Mouse (Mus musculus): ENCODE measurements around the gene Pelp1. TPM values are rescaled to one million over a fixed set of nuclear protein-coding genes. Genes with fewer than 3 reads are reported as not detected.

Pelp1 gene
- total RNA-seq, 1 experiment, result 77.5 TPM

DNA sequence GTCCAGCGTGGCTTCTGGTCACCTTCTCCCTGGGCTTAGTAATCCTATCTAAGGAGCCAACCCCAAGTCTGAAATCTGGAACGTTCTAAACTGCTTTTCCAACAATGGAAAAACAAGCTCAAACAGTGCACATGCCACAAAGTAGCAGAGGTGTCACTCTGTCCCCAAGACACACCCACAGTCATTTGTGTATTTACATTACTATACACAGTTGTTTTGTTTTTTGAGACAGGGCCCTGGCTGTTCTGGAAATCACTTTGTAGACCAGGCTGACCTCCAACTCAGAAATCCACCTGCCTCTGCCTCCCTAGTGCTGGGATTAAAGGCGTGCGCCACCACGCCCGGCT lies 439 bp upstream of the Pelp1 start:
- Histone ChIP-seq H3K4me3 (ENCODE audit: insufficient read depth in 1 of 2, low read depth in 1 of 2, low read length in 2 of 2, poor library complexity in 1 of 2, severe bottlenecking in 1 of 2) (0 out of 4 replicates have a peak overlapping the region, but pooled peaks of 1 of the 2 experiments have one; percentile 5), H3K4me1 (ENCODE audit: control insufficient read depth in 2 of 2, insufficient read depth in 2 of 2, low read length in 2 of 2, poor library complexity in 1 of 2) (peaks cover 3 to 9% of the 10 kb centered on the region in 2 experiments; a peak in 2 of 4 replicates), H3K9ac (ENCODE audit: insufficient read depth, low read depth, low read length, poor library complexity, severe bottlenecking) (peak overlapping the region; percentile 50; the same call in 1 of the 2 replicates), H3K36me3 (ENCODE audit: control insufficient read depth, insufficient read depth, low read length, poor library complexity, severe bottlenecking) (peaks cover 20% of the 10 kb centered on the region), H3K27ac (ENCODE audit: insufficient read depth, low read depth, low read length, poor library complexity, severe bottlenecking) (peak overlapping the region; percentile 68), H3K9me3 (ENCODE audit: control insufficient read depth, insufficient read depth, low read depth, low read length) (no peaks in the 10 kb centered on the region)
- DNase-seq (ENCODE audit: low read depth, low spot score), result no peak
- in situ Hi-C loops (cut with MboI; ENCODE audit: low sequenced_read_pairs in 2 of 2, unreplicated experiment in 2 of 2), result no loop called here
- no peak for TF ChIP-seq MAFK (IDR thresholded peaks at IDR 0.05; ENCODE audit: insufficient read depth, low read depth, low read length)

DNA sequence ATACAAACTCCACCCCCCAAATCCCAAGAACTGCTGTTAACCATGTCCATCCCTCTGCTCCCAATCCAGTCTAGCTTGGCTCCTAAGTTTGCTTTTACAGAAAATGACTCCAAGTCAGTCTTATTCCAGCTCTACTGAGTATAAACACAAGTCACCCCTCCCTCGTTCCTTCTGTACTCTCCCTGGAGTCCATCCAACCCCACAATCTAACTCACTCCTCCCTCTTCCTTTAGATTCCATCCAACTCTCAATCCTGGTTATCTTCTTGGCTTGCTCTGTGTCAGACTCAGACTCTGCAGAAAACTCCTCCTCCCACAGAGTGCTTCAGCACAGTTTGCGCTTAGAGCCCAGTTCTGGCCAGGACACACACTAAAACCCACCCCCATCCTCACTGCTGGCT lies 6.2 kb downstream of the Pelp1 start:
- no peak overlapping the region for H3K9ac ChIP-seq (ENCODE audit: insufficient read depth, low read depth, low read length, poor library complexity, severe bottlenecking)
- peaks cover 48% of the 10 kb centered on the region for H3K36me3 ChIP-seq (ENCODE audit: control insufficient read depth, insufficient read depth, low read length, poor library complexity, severe bottlenecking)
- H3K9me3 ChIP-seq (ENCODE audit: control insufficient read depth, insufficient read depth, low read depth, low read length), result no peaks in the 10 kb centered on the region
- H3K27ac ChIP-seq (ENCODE audit: insufficient read depth, low read depth, low read length, poor library complexity, severe bottlenecking), result no peak overlapping the region
- in situ Hi-C loops (cut with MboI; ENCODE audit: low sequenced_read_pairs in 2 of 2, unreplicated experiment in 2 of 2), result no loop called here
- no peak overlapping the region for H3K4me3 ChIP-seq (ENCODE audit: insufficient read depth in 1 of 2, low read depth in 1 of 2, low read length in 2 of 2, poor library complexity in 1 of 2, severe bottlenecking in 1 of 2)
- no peak for DNase-seq (ENCODE audit: low read depth, low spot score)
- peaks cover 3 to 8% of the 10 kb centered on the region in 2 experiments; a peak in 2 of 4 replicates for H3K4me1 ChIP-seq (ENCODE audit: control insufficient read depth in 2 of 2, insufficient read depth in 2 of 2, low read length in 2 of 2, poor library complexity in 1 of 2)
- no peak for TF ChIP-seq CHD2 (IDR thresholded peaks at IDR 0.05; ENCODE audit: low read depth, low read length)
- no peak for TF ChIP-seq ZC3H11A (IDR thresholded peaks at IDR 0.05; ENCODE audit: borderline replicate concordance, low read depth, low read length)
- TF ChIP-seq MAFK (IDR thresholded peaks at IDR 0.05; ENCODE audit: insufficient read depth, low read depth, low read length), result no peak
- no peak for TF ChIP-seq HCFC1 (IDR thresholded peaks at IDR 0.05; ENCODE audit: borderline replicate concordance, insufficient read depth, low read length)
- no peak for TF ChIP-seq ZNF384 (IDR thresholded peaks at IDR 0.05; ENCODE audit: low read depth, low read length)

- DNase-seq (ENCODE audit: low read depth, low spot score), result no peak
- Histone ChIP-seq H3K4me3 (ENCODE audit: insufficient read depth in 1 of 2, low read depth in 1 of 2, low read length in 2 of 2, poor library complexity in 1 of 2, severe bottlenecking in 1 of 2) (no peak overlapping the region), H3K4me1 (ENCODE audit: control insufficient read depth in 2 of 2, insufficient read depth in 2 of 2, low read length in 2 of 2, poor library complexity in 1 of 2) (no peaks in the 10 kb centered on the region), H3K9me3 (ENCODE audit: control insufficient read depth, insufficient read depth, low read depth, low read length) (no peaks in the 10 kb centered on the region), H3K27ac (ENCODE audit: insufficient read depth, low read depth, low read length, poor library complexity, severe bottlenecking) (no peak overlapping the region), H3K36me3 (ENCODE audit: control insufficient read depth, insufficient read depth, low read length, poor library complexity, severe bottlenecking) (peaks cover 27% of the 10 kb centered on the region), H3K9ac (ENCODE audit: insufficient read depth, low read depth, low read length, poor library complexity, severe bottlenecking) (no peak overlapping the region)
- TF ChIP-seq MAFK (IDR thresholded peaks at IDR 0.05; ENCODE audit: insufficient read depth, low read depth, low read length), result no peak
- TF ChIP-seq HCFC1 (IDR thresholded peaks at IDR 0.05; ENCODE audit: borderline replicate concordance, insufficient read depth, low read length), result no peak
- TF ChIP-seq ZNF384 (IDR thresholded peaks at IDR 0.05; ENCODE audit: low read depth, low read length), result no peak
- TF ChIP-seq ZC3H11A (IDR thresholded peaks at IDR 0.05; ENCODE audit: borderline replicate concordance, low read depth, low read length), result no peak
- no peak for TF ChIP-seq CHD2 (IDR thresholded peaks at IDR 0.05; ENCODE audit: low read depth, low read length)
- in situ Hi-C loops (cut with MboI; ENCODE audit: low sequenced_read_pairs in 2 of 2, unreplicated experiment in 2 of 2), result no loop called here
Observed at GRCm38 (mm10) chr11:70389421-70389820, 20.4 kb downstream of the Pelp1 start.

GRCm38 (mm10) chr11:70387436-70387835 lies 22.4 kb downstream of the Pelp1 start:
- TF ChIP-seq MAFK (IDR thresholded peaks at IDR 0.05; ENCODE audit: insufficient read depth, low read depth, low read length) (no peak), CHD2 (IDR thresholded peaks at IDR 0.05; ENCODE audit: low read depth, low read length) (no peak), ZC3H11A (IDR thresholded peaks at IDR 0.05; ENCODE audit: borderline replicate concordance, low read depth, low read length) (no peak), HCFC1 (IDR thresholded peaks at IDR 0.05; ENCODE audit: borderline replicate concordance, insufficient read depth, low read length) (no peak)
- H3K36me3 ChIP-seq (ENCODE audit: control insufficient read depth, insufficient read depth, low read length, poor library complexity, severe bottlenecking), result peaks cover 11% of the 10 kb centered on the region
- in situ Hi-C loops (cut with MboI; ENCODE audit: low sequenced_read_pairs in 2 of 2, unreplicated experiment in 2 of 2), result no loop called here

GRCm38 (mm10) chr11:70384136-70384535 lies 25.7 kb downstream of the Pelp1 start:
- in situ Hi-C loops (cut with MboI; ENCODE audit: low sequenced_read_pairs in 2 of 2, unreplicated experiment in 2 of 2), result no loop called here

More at GRCm38 (mm10) chr11:70387436-70387835, 22.4 kb downstream of the Pelp1 start:
- H3K4me1 ChIP-seq (ENCODE audit: control insufficient read depth in 2 of 2, insufficient read depth in 2 of 2, low read length in 2 of 2, poor library complexity in 1 of 2), result no peaks in the 10 kb centered on the region
- H3K27ac ChIP-seq (ENCODE audit: insufficient read depth, low read depth, low read length, poor library complexity, severe bottlenecking), result no peak overlapping the region
- H3K4me3 ChIP-seq (ENCODE audit: insufficient read depth in 1 of 2, low read depth in 1 of 2, low read length in 2 of 2, poor library complexity in 1 of 2, severe bottlenecking in 1 of 2), result no peak overlapping the region
- H3K9ac ChIP-seq (ENCODE audit: insufficient read depth, low read depth, low read length, poor library complexity, severe bottlenecking), result no peak overlapping the region
- no peaks in the 10 kb centered on the region for H3K9me3 ChIP-seq (ENCODE audit: control insufficient read depth, insufficient read depth, low read depth, low read length)
- no peak for DNase-seq (ENCODE audit: low read depth, low spot score)

More at GRCm38 (mm10) chr11:70384136-70384535, 25.7 kb downstream of the Pelp1 start:
- no peak for DNase-seq (ENCODE audit: low read depth, low spot score)
- no peaks in the 10 kb centered on the region for H3K4me1 ChIP-seq (ENCODE audit: control insufficient read depth in 2 of 2, insufficient read depth in 2 of 2, low read length in 2 of 2, poor library complexity in 1 of 2)
- H3K9me3 ChIP-seq (ENCODE audit: control insufficient read depth, insufficient read depth, low read depth, low read length), result no peaks in the 10 kb centered on the region
- H3K4me3 ChIP-seq (ENCODE audit: insufficient read depth in 1 of 2, low read depth in 1 of 2, low read length in 2 of 2, poor library complexity in 1 of 2, severe bottlenecking in 1 of 2), result no peak overlapping the region
- H3K27ac ChIP-seq (ENCODE audit: insufficient read depth, low read depth, low read length, poor library complexity, severe bottlenecking), result no peak overlapping the region
- peaks cover 5% of the 10 kb centered on the region for H3K36me3 ChIP-seq (ENCODE audit: control insufficient read depth, insufficient read depth, low read length, poor library complexity, severe bottlenecking)
- no peak overlapping the region for H3K9ac ChIP-seq (ENCODE audit: insufficient read depth, low read depth, low read length, poor library complexity, severe bottlenecking)
- TF ChIP-seq ZC3H11A (IDR thresholded peaks at IDR 0.05; ENCODE audit: borderline replicate concordance, low read depth, low read length), result no peak
- no peak for TF ChIP-seq CHD2 (IDR thresholded peaks at IDR 0.05; ENCODE audit: low read depth, low read length)
- TF ChIP-seq MAFK (IDR thresholded peaks at IDR 0.05; ENCODE audit: insufficient read depth, low read depth, low read length), result no peak
- TF ChIP-seq ZNF384 (IDR thresholded peaks at IDR 0.05; ENCODE audit: low read depth, low read length), result no peak
- no peak for TF ChIP-seq HCFC1 (IDR thresholded peaks at IDR 0.05; ENCODE audit: borderline replicate concordance, insufficient read depth, low read length)
